ENCODE assay signal across 23 mouse cellular contexts in genomic region chr4:103934364-103934763, GRCm38 (mm10).
"Had no signal": no experiment of that assay in that cellular context is flagged by ENCODE, and none has a peak within 500 bp of the region (broad histone marks: within the 10 kb centered on the region; RNA-seq: fewer than 3 reads in every experiment).

No protein-coding gene starts in this region.

- ATAC-seq: forebrain, embryonic 16.5 days; inflammation-experienced regulatory T-cells, adult 6 months; intestine, embryonic 15.5 days; intestine, postnatal 0 days had no signal

- H3K27ac ChIP-seq: gastrocnemius, adult 2 months; heart, embryonic 10.5 days; hindbrain, embryonic 14.5 days; intestine, embryonic 15.5 days; left cerebral cortex, adult 2 months; limb, embryonic 10.5 days; limb, embryonic 12.5 days; liver, embryonic 14.5 days had no signal

- H3K27me3 ChIP-seq: heart, embryonic 12.5 days; intestine, embryonic 15.5 days; limb, embryonic 12.5 days had no signal

- H3K4me3 ChIP-seq: gastrocnemius, adult 2 months; heart, embryonic 10.5 days; heart, embryonic 12.5 days; intestine, embryonic 15.5 days; left cerebral cortex, adult 2 months; limb, embryonic 10.5 days; limb, embryonic 12.5 days had no signal

- DNase-seq: gastrocnemius, adult 2 months; gastrocnemius, postnatal 10 days; gastrocnemius, postnatal 25 days; heart, adult 18-20 months; heart, postnatal 10 days; heart, postnatal 4 days; kidney, adult 18-20 months; kidney, adult 8-10 months; kidney, postnatal 10 days; kidney, postnatal 25 days; kidney, postnatal 4 days had no signal

- H3K9ac ChIP-seq: heart, embryonic 12.5 days; hindbrain, embryonic 14.5 days; intestine, embryonic 15.5 days; limb, embryonic 12.5 days; liver, embryonic 14.5 days had no signal

- H3K9me3 ChIP-seq: heart, embryonic 10.5 days; heart, embryonic 12.5 days; intestine, embryonic 15.5 days; limb, embryonic 10.5 days; limb, embryonic 12.5 days had no signal

- H3K4me2 ChIP-seq: heart, embryonic 12.5 days; hindbrain, embryonic 14.5 days; intestine, embryonic 15.5 days; limb, embryonic 12.5 days; liver, embryonic 11.5 days had no signal

- H3K36me3 ChIP-seq: heart, embryonic 10.5 days; heart, embryonic 12.5 days; intestine, embryonic 15.5 days; limb, embryonic 10.5 days; limb, embryonic 12.5 days had no signal

- H3K4me1 ChIP-seq: heart, embryonic 10.5 days; heart, embryonic 12.5 days; intestine, embryonic 15.5 days; limb, embryonic 10.5 days; limb, embryonic 12.5 days had no signal
